Mouse (Mus musculus): ENCODE measurements around the gene Mgat5b.

Mgat5b gene

GRCm38 (mm10) chr11:116919186-116920020 lies 740 bp downstream of the Mgat5b start:
- peak; percentile 36 for DNase-seq (ENCODE audit: low spot score)

- DNase-seq (ENCODE audit: low spot score): peak; percentile 81
Observed at GRCm38 (mm10) chr11:116920746-116921145, 2.1 kb downstream of the Mgat5b start.

DNA sequence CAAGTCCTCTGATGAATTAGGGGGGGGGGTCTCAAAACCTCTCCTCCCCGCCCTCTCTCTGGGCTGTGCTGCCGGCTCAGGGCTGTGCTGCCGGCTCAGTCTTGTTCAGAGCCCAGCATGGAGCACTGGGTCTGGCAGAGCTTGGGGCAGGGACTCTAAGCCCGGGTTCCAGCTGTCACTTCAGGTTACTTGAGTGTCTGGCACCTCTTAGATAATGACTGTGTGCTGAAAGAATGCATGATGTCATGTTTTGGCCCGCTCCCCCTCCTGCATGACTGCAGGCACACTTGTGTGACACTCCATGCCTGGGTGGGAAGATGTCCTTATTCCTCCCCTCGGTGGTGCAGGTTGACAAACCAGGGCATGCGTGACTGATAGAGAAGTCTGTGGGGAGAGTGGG lies 3.4 kb downstream of the Mgat5b start:
- DNase-seq (ENCODE audit: low spot score): no peak

DNA sequence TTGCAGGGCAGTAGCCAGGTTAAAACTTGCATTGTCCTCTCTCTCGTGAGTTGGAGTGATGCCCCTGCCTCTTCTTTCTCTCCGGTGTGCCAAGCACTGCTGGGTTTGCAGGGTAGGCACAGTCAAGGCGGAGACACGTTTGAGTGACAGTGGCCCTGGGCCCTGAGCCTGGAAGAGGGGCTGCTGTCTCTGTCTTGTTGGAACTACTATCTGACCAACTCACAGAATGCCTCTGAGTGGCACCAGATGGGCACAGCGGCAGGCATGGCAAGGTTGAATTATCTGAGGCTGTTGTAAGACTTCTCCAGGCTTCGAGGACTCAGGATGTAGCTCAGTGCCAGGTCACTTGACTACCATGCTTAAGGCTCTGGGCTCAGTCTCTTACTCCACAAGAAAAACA lies 9.4 kb downstream of the Mgat5b start:
- no peak for DNase-seq (ENCODE audit: low spot score)

DNA sequence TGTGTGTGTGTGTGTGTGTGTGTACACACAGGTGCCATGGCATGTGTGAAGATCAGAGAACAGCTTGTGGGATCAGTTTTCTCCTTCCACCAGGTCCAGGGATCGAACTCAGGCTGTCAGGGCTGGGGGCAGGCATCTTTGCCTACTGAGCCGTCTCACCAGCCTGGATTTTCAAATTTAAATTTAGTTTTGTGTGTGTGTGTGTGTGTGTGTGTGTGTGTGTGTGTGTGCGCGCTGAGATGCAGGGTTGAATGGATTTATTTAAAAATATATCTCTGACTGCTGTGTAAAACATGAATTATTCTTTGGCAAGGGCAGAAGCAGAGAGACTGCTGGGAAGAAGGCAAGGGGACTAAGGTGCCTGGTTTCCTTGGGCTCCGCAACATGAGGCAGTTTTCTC lies 16.2 kb downstream of the Mgat5b start:
- DNase-seq (ENCODE audit: low spot score): no peak

DNA sequence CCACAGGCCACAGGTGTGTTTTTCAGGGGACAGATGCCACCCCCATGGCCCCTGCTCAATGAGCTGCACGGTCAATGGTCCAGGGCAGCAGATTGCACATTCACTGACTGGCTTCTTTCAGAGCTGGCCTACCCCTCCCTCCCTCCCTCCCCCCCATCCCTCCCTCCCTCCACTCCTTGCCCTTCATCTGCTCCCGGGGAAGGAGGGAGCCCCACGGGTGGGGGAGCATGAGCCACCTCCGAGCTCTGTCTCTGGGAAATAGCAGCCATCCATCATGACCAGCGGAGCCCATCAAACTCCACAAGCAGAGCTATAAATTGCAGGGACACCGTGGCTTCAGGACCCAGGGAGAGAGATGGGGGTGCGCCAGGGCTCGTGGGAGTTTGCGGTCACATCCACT lies 16.7 kb downstream of the Mgat5b start:
- peak; percentile 31 for DNase-seq (ENCODE audit: low spot score)

DNA sequence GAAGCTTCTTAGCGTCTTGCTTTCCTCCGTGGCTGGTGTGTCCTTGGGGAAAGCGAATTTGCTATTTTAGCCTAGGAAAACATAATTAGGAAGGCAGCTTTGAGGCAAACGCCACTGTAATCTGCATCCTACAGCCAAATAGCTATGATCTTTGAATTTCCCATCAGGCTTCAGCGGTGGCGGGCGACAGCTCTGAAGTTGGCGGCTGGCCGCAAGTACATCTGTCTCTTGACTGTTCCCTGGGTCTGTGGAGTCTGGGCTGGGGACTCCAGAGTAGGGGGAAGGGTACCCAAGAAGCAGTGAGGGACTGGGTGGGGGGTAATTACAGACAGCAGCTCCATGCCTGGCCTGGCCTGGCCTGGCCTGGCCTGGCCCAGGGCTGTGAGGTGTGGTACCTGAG lies 17.3 kb downstream of the Mgat5b start:
- DNase-seq (ENCODE audit: low spot score): no peak

- peak; percentile 46 for DNase-seq (ENCODE audit: low spot score)
Observed at GRCm38 (mm10) chr11:116937141-116937540, 18.5 kb downstream of the Mgat5b start.

- DNase-seq (ENCODE audit: low spot score): peak; percentile 47
Observed at GRCm38 (mm10) chr11:116940088-116940855, 21.6 kb downstream of the Mgat5b start.

GRCm38 (mm10) chr11:116944346-116944745 lies 25.7 kb downstream of the Mgat5b start:
- DNase-seq (ENCODE audit: low spot score): no peak

DNA sequence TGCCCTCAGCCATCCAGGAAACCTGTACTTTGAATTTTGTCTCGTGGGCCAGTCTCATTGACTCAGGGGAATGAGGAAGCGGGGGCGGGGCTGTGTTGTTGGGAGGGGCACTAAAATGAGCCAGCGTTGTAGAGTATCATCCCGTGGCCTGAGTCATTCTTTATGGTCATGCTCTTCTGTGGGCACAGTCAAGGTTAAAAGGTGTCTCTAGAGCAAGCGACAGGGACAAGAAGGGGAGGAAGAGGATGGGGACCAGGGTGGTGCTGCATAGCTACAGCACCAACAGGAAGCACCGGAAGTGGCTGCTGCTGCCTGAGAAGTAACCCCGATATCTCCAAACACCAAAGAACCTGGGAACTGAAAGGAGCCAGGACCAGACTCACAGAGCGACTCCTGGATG lies 31.2 kb downstream of the Mgat5b start:
- no peak for DNase-seq (ENCODE audit: low spot score)

GRCm38 (mm10) chr11:116951429-116951828 lies 32.8 kb downstream of the Mgat5b start:
- DNase-seq (ENCODE audit: low spot score): peak; percentile 57

- no peak for DNase-seq (ENCODE audit: low spot score)
Observed at GRCm38 (mm10) chr11:116954231-116955118, 35.8 kb downstream of the Mgat5b start.

- no peak for DNase-seq (ENCODE audit: low spot score)
Observed at GRCm38 (mm10) chr11:116958601-116959000, 39.9 kb downstream of the Mgat5b start.

DNA sequence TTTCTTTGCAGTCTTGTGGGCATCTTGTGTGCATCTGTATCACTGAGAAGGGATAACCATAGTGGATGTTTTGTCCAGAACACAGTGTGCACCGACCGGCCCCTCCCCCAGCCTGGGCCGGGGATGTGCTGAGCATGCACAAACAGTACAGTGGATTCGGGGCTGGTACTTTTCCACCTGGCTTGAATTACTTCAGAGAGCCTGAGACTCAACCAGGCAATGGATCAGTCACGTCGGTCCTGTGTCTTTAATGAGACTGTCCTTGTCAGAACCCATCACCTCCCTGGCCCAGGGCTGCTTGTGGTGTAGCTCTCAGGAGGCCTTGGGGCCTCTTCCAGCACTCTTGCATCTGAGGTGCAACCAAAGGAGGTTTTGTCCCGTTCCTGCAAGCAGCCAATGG lies 46.4 kb downstream of the Mgat5b start:
- DNase-seq (ENCODE audit: low spot score): no peak

DNA sequence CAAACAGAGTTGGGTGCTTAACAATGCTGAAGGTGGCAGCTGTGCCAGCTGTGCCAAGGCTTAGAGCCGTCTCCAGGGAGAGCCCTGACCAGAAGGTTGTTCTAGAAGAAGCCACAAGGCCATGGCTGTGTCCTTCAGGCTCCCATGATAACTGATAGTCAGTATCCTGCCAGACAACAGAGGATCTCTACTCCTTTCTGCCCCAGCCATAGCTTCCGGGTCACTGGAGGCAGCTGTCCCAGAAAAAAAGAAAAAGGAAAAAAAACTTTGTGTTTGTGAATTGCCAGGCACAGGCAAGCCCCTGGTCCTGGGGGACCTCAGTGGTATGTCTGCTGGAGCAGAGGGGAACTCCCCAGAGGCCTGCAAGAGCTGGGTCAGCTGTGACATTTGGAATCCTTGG lies 47.3 kb downstream of the Mgat5b start:
- DNase-seq (ENCODE audit: low spot score): no peak

- no peak for DNase-seq (ENCODE audit: low spot score)
Observed at GRCm38 (mm10) chr11:116968586-116968985, 49.9 kb downstream of the Mgat5b start.

DNA sequence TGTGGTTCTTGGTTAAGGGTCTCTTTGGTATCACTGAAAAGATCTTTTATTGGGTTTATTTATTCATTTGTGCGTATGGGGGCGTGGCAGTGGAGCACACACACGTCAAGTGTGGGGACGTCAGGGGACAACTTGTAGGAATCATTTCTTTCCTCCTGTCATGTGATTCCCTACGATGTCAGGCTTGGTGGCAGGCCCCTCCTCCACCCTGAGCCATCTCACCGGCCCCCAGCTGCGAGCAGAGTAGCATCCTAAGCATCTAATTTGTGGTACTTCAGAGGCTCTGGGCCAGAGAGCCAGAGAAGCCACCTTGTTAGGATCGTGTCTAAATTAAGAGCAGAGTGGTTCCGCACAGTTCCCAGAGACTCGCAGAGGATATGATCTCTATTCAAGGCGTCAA lies 50.8 kb downstream of the Mgat5b start:
- no peak for DNase-seq (ENCODE audit: low spot score)

- DNase-seq (ENCODE audit: low spot score): no peak
Observed at GRCm38 (mm10) chr11:116970847-116971246, 52.2 kb downstream of the Mgat5b start.

- DNase-seq (ENCODE audit: low spot score): no peak
Observed at GRCm38 (mm10) chr11:116972828-116973227, 54.2 kb downstream of the Mgat5b start.

- DNase-seq (ENCODE audit: low spot score): no peak
Observed at GRCm38 (mm10) chr11:116973508-116973907, 54.8 kb downstream of the Mgat5b start.

DNA sequence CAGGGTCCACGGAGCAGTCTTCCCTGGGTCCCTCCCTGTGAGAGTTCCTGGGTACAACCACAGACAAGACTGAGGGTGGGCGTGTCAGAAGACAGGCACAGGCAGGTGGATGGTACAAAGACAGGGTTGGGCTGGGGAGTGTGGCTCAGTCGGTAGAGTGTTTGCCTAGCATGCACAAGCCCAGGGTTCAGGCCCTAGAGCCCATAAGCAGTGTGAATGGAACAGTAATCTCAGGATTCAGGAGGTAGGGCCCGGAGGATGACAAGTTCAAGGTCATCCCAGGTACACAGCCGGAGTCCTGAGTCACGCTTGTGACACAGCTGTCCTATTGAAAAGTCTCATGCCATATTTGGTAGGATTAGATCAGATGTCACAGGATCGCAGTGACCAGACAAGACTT lies 55.7 kb downstream of the Mgat5b start:
- no peak for DNase-seq (ENCODE audit: low spot score)
